Mouse (Mus musculus) embryonic stem cell, embryonic (primary cell): ENCODE measurements around the gene 2310034C09Rik.
"Not testable (repeated sequence)": the region's sequence is repeated elsewhere in the genome, so short reads cannot be mapped to it uniquely, and the experiment has no call there.

Experiments used
- CTCF ChIA-PET, 4 experiments: fragments of 300-600 bp in 2 of 4; fragments of 350-600 bp in 2 of 4; sonication (Branson Sonifier 250); formaldehyde crosslinking; loops; one replicate each; lab custom pipeline; 2022; ENCODE audit warnings: inconsistent platforms in 2 of 4; lab: Charles Lee
- POLR2A ChIA-PET, 4 experiments: fragments of 300-600 bp in 2 of 4; fragments of 350-600 bp in 2 of 4; sonication (Branson Sonifier 250); formaldehyde crosslinking; loops; one replicate each; lab custom pipeline; 2022; ENCODE audit warnings: antibody characterized with exemption in 4 of 4, inconsistent platforms in 1 of 4; lab: Charles Lee

2310034C09Rik gene

DNA sequence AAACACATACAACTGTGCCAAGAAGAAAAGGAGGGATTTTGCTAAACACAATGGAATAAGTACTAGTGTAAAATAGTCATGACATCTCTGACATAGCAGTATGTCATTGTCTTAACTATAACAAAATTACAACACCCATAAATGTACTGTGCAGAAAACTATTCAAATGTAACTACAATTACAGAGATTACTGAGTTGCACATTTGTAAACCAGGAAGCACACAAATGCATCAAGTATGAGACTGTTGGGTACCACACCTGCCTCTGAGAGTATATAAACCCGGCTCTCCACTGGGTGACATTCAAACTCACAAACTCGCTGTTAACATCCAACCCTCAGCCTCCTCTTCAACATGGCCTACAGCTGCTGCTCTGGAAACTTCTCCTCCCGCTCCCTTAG, at the start of gene 2310034C09Rik:
2310034C09Rik (plus strand) TSS at position 301 of the 400 bp plus-strand sequence.
- POLR2A ChIA-PET, CTCF ChIA-PET: not testable (repeated sequence)

DNA sequence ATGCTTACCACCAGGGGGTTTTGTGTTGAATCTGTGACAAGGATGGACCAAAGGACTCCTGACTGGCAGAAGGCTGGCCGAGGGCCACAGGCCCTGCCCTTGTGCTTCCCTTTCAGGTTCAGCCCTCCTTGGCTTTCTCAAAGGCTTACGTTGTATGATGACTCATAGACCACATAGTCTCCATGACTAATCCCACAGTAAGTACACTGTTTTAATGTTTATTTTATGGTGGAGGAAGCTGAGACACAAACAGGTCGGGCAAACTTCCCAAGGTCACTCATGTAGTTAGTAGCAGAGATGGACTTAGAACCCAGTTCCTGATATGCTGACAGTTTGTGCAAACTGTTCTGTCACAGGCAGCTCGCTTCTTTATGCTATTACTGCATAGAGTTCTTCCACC, 47.9 kb upstream of the 2310034C09Rik start:
- ChIA-PET CTCF (interaction anchor here in 1 of 4 experiments (0.6 kb wide), 1 partner anchor 710 kb away, joined by 3 read pairs; no protein-coding TSS in a partner anchor), POLR2A (no interaction called here)

DNA sequence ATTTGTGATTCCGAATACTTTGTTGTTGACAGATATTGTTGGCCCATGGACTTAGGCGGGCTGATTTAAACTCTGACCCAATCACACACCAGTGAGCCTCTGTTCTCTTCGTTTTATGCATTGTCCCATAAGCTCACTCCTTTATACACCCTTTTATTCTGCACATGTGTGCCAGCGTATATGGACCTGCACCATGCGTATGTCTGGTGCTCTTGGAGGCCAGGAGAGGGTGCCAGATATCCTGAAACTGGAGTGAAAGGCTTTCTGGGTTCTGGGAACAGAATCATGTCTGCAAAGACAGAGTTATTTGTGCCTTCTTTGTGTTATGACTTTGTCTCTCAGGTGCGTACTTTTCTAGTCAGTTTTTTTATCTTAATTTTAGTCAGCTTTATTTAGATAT, 47.4 kb upstream of the 2310034C09Rik start:
- CTCF ChIA-PET: interaction anchor here in 1 of 4 experiments (0.6 kb wide), 1 partner anchor 709 kb away, joined by 3 read pairs; no protein-coding TSS in a partner anchor
- POLR2A ChIA-PET: no interaction called here

DNA sequence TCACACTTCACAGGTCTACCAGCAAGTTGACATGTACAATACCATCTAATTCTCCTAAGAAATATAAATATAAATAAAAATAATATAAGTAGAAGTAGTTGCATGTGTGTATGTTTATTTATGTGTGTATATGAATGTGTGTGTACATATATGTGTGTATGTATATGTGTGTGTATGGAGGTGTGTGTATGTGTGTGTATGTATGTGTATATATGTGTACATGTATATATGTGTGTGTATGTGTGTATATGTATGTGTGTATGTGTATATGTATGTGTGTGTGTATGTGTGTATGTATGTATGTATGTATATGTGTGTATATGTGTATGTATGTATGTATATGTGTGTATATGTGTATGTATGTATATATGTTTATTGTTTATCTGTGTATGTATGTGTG, 42.1 kb upstream of the 2310034C09Rik start:
- POLR2A ChIA-PET: no interaction called here
- CTCF ChIA-PET: no interaction called here

DNA sequence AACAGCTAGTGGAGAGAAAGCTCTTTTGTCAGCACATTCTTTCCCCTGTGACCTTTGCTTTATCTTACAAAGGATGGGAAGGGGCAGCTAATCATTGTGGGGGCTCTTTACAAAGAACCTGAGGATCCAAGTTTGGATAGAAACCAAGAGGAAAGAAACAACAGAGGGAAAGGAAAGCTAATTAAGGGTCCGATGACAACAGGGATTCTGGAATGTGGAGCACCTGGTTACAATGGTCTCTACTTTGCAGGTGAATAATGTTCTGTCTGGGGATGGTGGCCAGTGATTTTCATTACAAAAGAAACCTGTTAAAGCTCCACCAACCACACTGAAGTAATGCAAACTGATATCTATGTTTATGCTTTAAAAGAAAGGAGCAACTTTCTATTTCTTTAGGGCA, 38.6 kb upstream of the 2310034C09Rik start:
- CTCF ChIA-PET: no interaction called here
- POLR2A ChIA-PET: interaction anchor here in 3 of 4 experiments (0.5 to 2.1 kb wide), 4 partner anchors 11 to 1148 kb away, joined by 3 to 4 read pairs (median 4); no protein-coding TSS in a partner anchor

DNA sequence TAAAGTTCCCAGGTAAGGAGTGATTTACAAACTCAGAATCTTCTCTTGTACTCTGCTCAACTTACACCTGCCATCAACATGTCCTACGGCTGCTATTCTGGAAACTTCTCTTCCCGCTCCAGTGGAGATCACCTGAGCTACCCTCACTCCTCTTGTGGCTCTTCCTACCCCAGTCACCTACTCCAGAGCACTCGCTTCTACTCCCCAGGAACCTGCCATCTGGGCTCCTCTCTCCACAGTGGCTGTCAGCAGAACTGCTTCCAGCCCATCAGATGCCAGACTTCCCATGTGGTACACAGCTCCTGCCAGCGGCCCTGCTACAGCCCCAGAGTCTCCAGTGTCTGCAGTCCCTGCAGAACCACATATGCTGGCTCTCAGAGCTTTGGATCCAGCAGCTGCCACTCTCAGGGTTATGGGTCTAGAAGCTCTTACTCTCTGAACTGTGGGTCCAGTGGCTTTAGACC, 29.8 kb upstream of the 2310034C09Rik start, which contains the start of gene Krtap13-1:
Krtap13-1 (plus strand) TSS at position 51 of the 464 bp plus-strand sequence.
- ChIA-PET CTCF (no interaction called here), POLR2A (no interaction called here)

DNA sequence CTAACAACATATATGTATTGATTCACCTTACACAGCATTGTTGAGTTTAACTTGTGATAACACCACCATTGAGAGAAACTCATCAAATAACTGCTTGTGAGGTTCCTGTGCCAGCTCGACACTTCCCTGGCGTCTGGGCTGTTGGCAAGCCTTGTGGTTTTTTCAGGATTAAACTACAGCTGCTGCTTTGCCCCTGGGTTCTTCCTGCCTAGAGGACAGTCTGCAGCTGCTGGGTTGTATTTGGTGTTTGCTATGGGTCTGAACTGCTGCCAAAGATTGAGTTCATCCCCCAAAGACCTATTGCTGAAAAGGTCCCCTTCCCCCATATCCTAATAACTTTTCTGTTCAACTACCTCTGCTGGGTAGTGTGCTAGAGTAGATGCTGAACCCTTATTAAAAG, 23.3 kb upstream of the 2310034C09Rik start:
- CTCF ChIA-PET: no interaction called here
- POLR2A ChIA-PET: no interaction called here

DNA sequence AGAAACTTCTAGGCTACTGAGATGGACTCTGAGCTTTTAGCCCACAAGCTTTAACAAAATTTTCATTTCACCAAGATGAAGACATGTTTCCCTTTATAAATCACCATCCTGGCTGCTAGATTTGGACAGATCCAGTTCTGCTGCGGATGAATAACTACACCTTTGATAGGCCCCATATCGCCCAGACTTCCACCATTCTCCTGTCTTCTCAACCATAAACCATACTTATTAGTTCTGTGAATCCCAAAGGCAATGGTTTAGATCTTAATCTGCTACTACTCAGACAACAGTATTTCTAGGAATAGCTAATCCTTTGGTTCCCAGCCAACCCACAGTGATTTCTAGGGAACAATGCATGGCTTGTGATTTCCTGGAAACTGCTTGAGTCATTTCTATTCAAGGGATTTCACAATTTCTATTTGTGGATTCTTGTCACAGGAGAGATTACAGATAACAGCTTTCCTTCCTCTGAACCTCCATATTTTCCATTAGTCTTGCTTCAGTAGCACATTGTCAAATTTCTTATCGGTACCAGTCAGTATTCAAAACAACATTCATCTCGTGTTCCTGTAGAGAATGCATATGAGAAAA, 13.8 kb upstream of the 2310034C09Rik start:
- ChIA-PET CTCF (no interaction called here), POLR2A (interaction anchor here in 1 of 4 experiments (0.6 kb wide), 1 partner anchor 169 kb away, joined by 3 read pairs; no protein-coding TSS in a partner anchor)

DNA sequence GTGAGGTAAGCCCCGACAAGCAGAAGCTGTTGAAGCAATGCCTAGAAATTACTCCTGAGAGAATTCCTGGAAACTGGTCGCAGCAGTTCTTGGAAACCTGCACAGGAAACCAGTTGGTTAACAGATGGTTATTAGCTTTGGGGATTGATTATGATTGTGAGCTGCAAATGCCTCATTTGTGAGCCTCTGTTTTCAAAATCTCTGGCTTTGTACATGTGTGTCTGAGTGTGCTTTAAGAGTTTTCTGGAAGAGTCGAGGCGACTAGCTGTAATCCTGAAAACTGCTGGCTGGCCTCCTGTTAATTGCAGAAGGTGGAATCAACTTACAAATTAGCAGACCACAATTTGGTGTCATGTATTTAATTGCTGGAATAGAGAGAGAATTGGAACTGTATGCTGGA, 10.7 kb upstream of the 2310034C09Rik start:
- ChIA-PET CTCF (no interaction called here), POLR2A (no interaction called here)

DNA sequence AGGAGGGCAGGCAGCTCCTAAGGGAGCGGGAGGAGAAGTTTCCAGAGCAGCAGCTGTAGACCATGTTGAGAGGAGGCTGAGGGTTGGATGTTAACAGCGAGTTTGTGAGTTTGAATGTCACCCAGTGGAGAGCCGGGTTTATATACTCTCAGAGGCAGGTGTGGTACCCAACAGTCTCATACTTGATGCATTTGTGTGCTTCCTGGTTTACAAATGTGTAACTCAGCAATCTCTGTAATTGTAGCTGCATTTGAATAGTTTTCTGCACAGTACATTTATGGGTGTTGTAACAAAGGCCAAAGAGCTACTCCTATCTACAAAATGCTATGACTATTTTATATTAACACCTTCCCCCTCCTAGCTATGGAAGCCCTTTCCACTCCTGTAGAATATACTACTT, 7.1 kb upstream of the 2310034C09Rik start, which contains the start of gene Krtap13:
Krtap13 (minus strand) TSS at position 101 of the 400 bp plus-strand sequence.
- POLR2A ChIA-PET, CTCF ChIA-PET: not testable (repeated sequence)

DNA sequence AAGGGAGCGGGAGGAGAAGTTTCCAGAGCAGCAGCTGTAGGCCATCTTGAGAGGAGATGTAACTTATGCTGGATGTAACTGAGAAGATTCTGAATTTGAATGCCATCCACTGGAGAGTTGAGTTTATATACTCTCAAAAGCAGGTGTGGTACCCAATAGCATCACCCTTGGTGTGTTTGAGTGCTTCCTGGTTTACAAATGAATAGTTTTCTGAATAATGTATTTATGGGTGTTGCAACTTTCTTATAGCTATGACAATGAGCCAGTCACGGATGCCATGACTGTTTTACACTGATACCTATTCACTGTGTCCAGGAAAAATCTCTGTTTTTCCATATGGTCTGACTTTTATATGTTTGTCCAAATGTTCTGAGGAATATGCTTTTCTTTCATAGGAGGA, 15.5 kb downstream of the 2310034C09Rik start, which contains the start of gene 2310057N15Rik:
2310057N15Rik (minus strand) TSS at position 101 of the 400 bp plus-strand sequence.
- ChIA-PET CTCF (no interaction called here), POLR2A (no interaction called here)

DNA sequence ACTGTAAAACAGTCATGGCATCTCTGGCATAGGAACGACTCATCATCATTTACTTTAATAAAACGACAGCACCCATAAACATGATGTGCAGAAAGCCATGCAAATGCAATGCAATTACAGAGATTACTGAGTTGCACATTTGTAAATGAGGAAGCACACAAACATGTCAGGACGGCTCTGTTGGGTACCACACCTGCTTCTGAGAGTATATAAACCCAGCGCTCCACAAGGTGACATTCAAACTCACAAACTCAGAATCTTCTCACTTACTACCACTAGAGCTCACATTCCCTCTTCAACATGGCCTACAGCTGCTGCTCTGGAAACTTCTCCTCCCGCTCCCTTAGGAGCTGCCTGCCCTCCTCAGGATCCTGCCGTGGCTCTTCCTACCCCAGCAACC, 18.9 kb downstream of the 2310034C09Rik start, which contains the start of gene Gm5965:
Gm5965 (plus strand) TSS at position 301 of the 400 bp plus-strand sequence.
- POLR2A ChIA-PET: no interaction called here
- CTCF ChIA-PET: no interaction called here

DNA sequence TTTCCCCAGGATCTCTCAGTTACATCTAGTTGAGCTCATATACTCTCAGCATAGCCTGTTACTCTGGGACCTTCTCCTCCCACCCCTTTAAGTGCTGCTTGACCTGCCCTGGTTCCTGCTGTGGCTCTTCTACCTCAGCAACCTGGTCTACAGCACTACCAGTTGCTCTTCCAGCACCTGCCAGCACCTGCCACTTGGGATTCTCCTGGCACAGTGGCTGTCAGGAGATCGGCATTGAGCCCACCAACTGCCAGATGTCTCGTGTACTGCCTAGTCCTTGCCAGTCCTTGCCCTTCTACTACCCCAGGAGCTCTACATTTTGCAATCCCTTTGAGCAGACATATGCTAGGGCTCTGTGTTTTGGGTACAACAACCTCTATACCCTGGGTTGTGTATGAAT, 28.1 kb downstream of the 2310034C09Rik start:
- ChIA-PET CTCF (no interaction called here), POLR2A (no interaction called here)
